ENCODE assay signal across 8 mouse cellular contexts in genomic region chr14:52019051-52019589, GRCm38 (mm10). TPM values are rescaled to one million over a fixed set of nuclear protein-coding genes. Genes with fewer than 3 reads are reported as not detected.
DNase-seq lines count a peak whose midpoint lies in the region; ATAC-seq and TF ChIP-seq lines count a peak whose summit lies in the region.

No protein-coding gene starts in this region.

- TF ChIP-seq CTCF in ES-Bruce4 (IDR thresholded peaks at IDR 0.05; ENCODE audit: low read depth, low read length) = no peak
- no peak; the same call in 1 of the 2 replicates for TF ChIP-seq CTCF in liver, postnatal 0 days (IDR thresholded peaks at IDR 0.05; ENCODE audit: low read depth)

- no peak for TF ChIP-seq POLR2A in ES-Bruce4 (IDR thresholded peaks at IDR 0.05; ENCODE audit: insufficient read depth, low read length)

- 38% methylated on average over 12 of the region's 12 CpGs for WGBS in heart, embryonic 10.5 days
- WGBS in forebrain, embryonic 15.5 days = 31% methylated on average over 12 of the region's 12 CpGs
- 21% methylated on average over 12 of the region's 12 CpGs for WGBS in liver, postnatal 0 days (ENCODE audit: insufficient replicate concordance)

- H3K9me3 ChIP-seq in heart, embryonic 10.5 days = no peaks in the 10 kb centered on the region
- H3K9me3 ChIP-seq in ES-Bruce4 (replicated peaks; ENCODE audit: control insufficient read depth, insufficient read depth, low read length, poor library complexity, severe bottlenecking) = no peaks in the 10 kb centered on the region
- H3K9me3 ChIP-seq in forebrain, embryonic 15.5 days = no peaks in the 10 kb centered on the region
- no peaks in the 10 kb centered on the region for H3K9me3 ChIP-seq in liver, postnatal 0 days (ENCODE audit: low read length)

- DNase-seq in heart, embryonic 10.5 days (ENCODE audit: low spot score) = no peak
- DNase-seq in heart, adult 18-20 months = no peak
- no peak for DNase-seq in liver, postnatal 0 days
- no peak for DNase-seq in right cerebral cortex, postnatal 36 days (ENCODE audit: low spot score in 2 of 2)
- DNase-seq in spleen, postnatal 36 days (ENCODE audit: low spot score in 2 of 2) = no peak
- no peak for DNase-seq in right cerebral cortex, postnatal 14 days

- H3K4me2 ChIP-seq in forebrain, embryonic 15.5 days (replicated peaks) = peak overlapping the region; percentile 48
- H3K4me2 ChIP-seq in liver, postnatal 0 days (ENCODE audit: low read depth, low read length) = peak overlapping the region; percentile 74

- H3K36me3 ChIP-seq in heart, embryonic 10.5 days = no peaks in the 10 kb centered on the region
- H3K36me3 ChIP-seq in ES-Bruce4 (ENCODE audit: control insufficient read depth, insufficient read depth, low read length, poor library complexity, severe bottlenecking) = no peaks in the 10 kb centered on the region
- H3K36me3 ChIP-seq in forebrain, embryonic 15.5 days = no peaks in the 10 kb centered on the region
- H3K36me3 ChIP-seq in liver, postnatal 0 days (replicated peaks; ENCODE audit: insufficient read depth, low read length) = 0 out of 2 replicates have a peak, but pooled peaks cover 4% of the 10 kb centered on the region

- peak overlapping the region; percentile 74 for H3K4me3 ChIP-seq in heart, embryonic 10.5 days
- peak overlapping the region; percentile 92 for H3K4me3 ChIP-seq in ES-Bruce4 (ENCODE audit: low read depth, low read length)
- peak overlapping the region; percentile 55 for H3K4me3 ChIP-seq in forebrain, embryonic 15.5 days
- H3K4me3 ChIP-seq in liver, postnatal 0 days (ENCODE audit: low read depth, low read length) = peak overlapping the region; percentile 63

- ATAC-seq in forebrain, embryonic 15.5 days (replicated peaks) = no peak
- peak; percentile 2 for ATAC-seq in liver, postnatal 0 days

- H3K4me1 ChIP-seq in heart, embryonic 10.5 days = peaks cover 62% of the 10 kb centered on the region
- peaks cover 8% of the 10 kb centered on the region for H3K4me1 ChIP-seq in ES-Bruce4 (ENCODE audit: control insufficient read depth, insufficient read depth, low read length)
- H3K4me1 ChIP-seq in forebrain, embryonic 15.5 days = peaks cover 54% of the 10 kb centered on the region
- H3K4me1 ChIP-seq in liver, postnatal 0 days (ENCODE audit: insufficient read depth) = peaks cover 52% of the 10 kb centered on the region

- TF ChIP-seq EP300 in ES-Bruce4 (IDR thresholded peaks at IDR 0.05; ENCODE audit: insufficient read depth, low read depth, low read length) = no peak
- TF ChIP-seq EP300 in liver, postnatal 0 days (IDR thresholded peaks at IDR 0.05; ENCODE audit: low read depth) = no peak

- peak overlapping the region; percentile 91 for H3K9ac ChIP-seq in ES-Bruce4 (ENCODE audit: low read depth, poor library complexity, severe bottlenecking)
- peak overlapping the region; percentile 70 for H3K9ac ChIP-seq in forebrain, embryonic 15.5 days (replicated peaks)
- peak overlapping the region; percentile 88 for H3K9ac ChIP-seq in liver, postnatal 0 days (replicated peaks)

- H3K27ac ChIP-seq in heart, embryonic 10.5 days = peak overlapping the region; percentile 100
- H3K27ac ChIP-seq in ES-Bruce4 (ENCODE audit: insufficient read depth, low read length) = peak overlapping the region; percentile 71
- peak overlapping the region; percentile 97 for H3K27ac ChIP-seq in forebrain, embryonic 15.5 days (replicated peaks)
- H3K27ac ChIP-seq in liver, postnatal 0 days (ENCODE audit: low read depth) = peak overlapping the region; percentile 98

- H3K27me3 ChIP-seq in heart, embryonic 10.5 days (ENCODE audit: insufficient read depth, poor library complexity, severe bottlenecking) = no peaks in the 10 kb centered on the region
- no peaks in the 10 kb centered on the region for H3K27me3 ChIP-seq in ES-Bruce4 (ENCODE audit: control insufficient read depth, insufficient read depth, low read length, poor library complexity, severe bottlenecking)
- H3K27me3 ChIP-seq in forebrain, embryonic 15.5 days = no peaks in the 10 kb centered on the region
- no peaks in the 10 kb centered on the region for H3K27me3 ChIP-seq in liver, postnatal 0 days (ENCODE audit: insufficient read depth, low read length)

RNA-seq across cellular contexts. Expression of gene Zfp219, which starts 1.4 kb away (rescaled TPM):
- polyA plus RNA-seq in heart, embryonic 10.5 days (2016; fragmentation: Nextera tagmentation; extraction: Ambion mirVana) = 21.5 and 31.1 TPM in 2 replicates
- 10 to 100 TPM; 22.3 to 23.4 TPM for total RNA-seq in heart, adult 18-20 months (2021)
- polyA plus RNA-seq in ES-Bruce4 (2011; ENCODE audit: insufficient read depth, insufficient read length, low read depth, missing spikeins) = 64.5 and 69.1 TPM in 2 replicates
- polyA plus RNA-seq in forebrain, embryonic 15.5 days (2015; fragmentation: Nextera tagmentation; extraction: Ambion mirVana) = 43.3 and 48.9 TPM in 2 replicates
- 8.8 and 9.0 TPM in 2 replicates for polyA plus RNA-seq in liver, postnatal 0 days (2015; fragmentation: Nextera tagmentation; extraction: Ambion mirVana)

RNA-seq across cellular contexts. Expression of gene Tmem253, which starts 3.7 kb away (rescaled TPM):
- 0.27 and 0.57 TPM in 2 replicates for polyA plus RNA-seq in heart, embryonic 10.5 days (2016; fragmentation: Nextera tagmentation; extraction: Ambion mirVana)
- 1 to 10 TPM; 2.9 to 3.2 TPM for total RNA-seq in heart, adult 18-20 months (2021)
- 1.3 and 1.9 TPM in 2 replicates for polyA plus RNA-seq in ES-Bruce4 (2011; ENCODE audit: insufficient read depth, insufficient read length, low read depth, missing spikeins)
- 0.28 and 0.64 TPM in 2 replicates for polyA plus RNA-seq in forebrain, embryonic 15.5 days (2015; fragmentation: Nextera tagmentation; extraction: Ambion mirVana)
- polyA plus RNA-seq in liver, postnatal 0 days (2015; fragmentation: Nextera tagmentation; extraction: Ambion mirVana) = 0.23 and 0.31 TPM in 2 replicates

RNA-seq across cellular contexts. Expression of gene Olfr221, which starts 23.1 kb away (rescaled TPM):
- polyA plus RNA-seq in heart, embryonic 10.5 days (2016; fragmentation: Nextera tagmentation; extraction: Ambion mirVana) = not detected in 2 replicates
- not detected for total RNA-seq in heart, adult 18-20 months (2021)
- polyA plus RNA-seq in ES-Bruce4 (2011; ENCODE audit: insufficient read depth, insufficient read length, low read depth, missing spikeins) = not detected in 2 replicates
- polyA plus RNA-seq in forebrain, embryonic 15.5 days (2015; fragmentation: Nextera tagmentation; extraction: Ambion mirVana) = not detected in 2 replicates
- polyA plus RNA-seq in liver, postnatal 0 days (2015; fragmentation: Nextera tagmentation; extraction: Ambion mirVana) = not detected in 2 replicates

RNA-seq across cellular contexts. Expression of gene Arhgef40, which starts 34.6 kb away (rescaled TPM):
- 72.3 and 86.4 TPM in 2 replicates for polyA plus RNA-seq in heart, embryonic 10.5 days (2016; fragmentation: Nextera tagmentation; extraction: Ambion mirVana)
- total RNA-seq in heart, adult 18-20 months (2021) = 10 to 100 TPM; 24.1 to 25.2 TPM
- polyA plus RNA-seq in ES-Bruce4 (2011; ENCODE audit: insufficient read depth, insufficient read length, low read depth, missing spikeins) = 20.5 and 24.8 TPM in 2 replicates
- 65.7 and 69.8 TPM in 2 replicates for polyA plus RNA-seq in forebrain, embryonic 15.5 days (2015; fragmentation: Nextera tagmentation; extraction: Ambion mirVana)
- 5.8 and 7.2 TPM in 2 replicates for polyA plus RNA-seq in liver, postnatal 0 days (2015; fragmentation: Nextera tagmentation; extraction: Ambion mirVana)
